Mouse (Mus musculus): ENCODE data around the gene Myadml2.
A peak's percentile ranks its signal among the peaks of the same experiment; 100 is the strongest.
"Not testable (repeated sequence)": the region's sequence is repeated elsewhere in the genome, so short reads cannot be mapped to it uniquely, and the experiment has no call there.

Gene Myadml2

GRCm38 (mm10) chr11:120648001-120648476 lies at the start of gene Myadml2:
TSS of gene Myadml2 (minus strand) at chr11:120648158.
- no peak for DNase-seq (ENCODE audit: low spot score)

DNA sequence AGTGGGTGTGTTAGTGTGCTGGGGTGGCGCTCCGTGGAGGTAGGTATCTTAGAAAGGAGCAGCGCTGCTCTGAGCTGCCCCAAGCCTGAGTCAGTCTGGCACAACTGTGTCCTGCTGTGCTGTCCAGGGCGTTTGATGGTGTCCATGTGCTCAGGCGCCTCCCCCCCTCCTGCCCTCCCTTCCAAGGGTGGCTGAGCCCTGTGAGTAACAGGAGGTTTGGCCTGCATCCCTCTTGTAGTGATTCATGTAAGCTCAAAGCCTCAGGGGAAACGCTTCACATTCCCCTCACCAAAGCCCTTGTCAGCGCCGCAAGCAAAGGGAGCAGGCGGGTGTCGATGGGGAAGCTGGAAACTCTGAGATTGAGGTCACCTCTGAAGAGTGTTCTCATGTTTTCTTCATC lies 49.8 kb upstream of the Myadml2 start:
- DNase-seq (ENCODE audit: low spot score) = no peak

- no peak for DNase-seq (ENCODE audit: low spot score)
These were observed 48.6 kb upstream of the Myadml2 start for GRCm38 (mm10) chr11:120696568-120696967.

GRCm38 (mm10) chr11:120695641-120696040 lies 47.7 kb upstream of the Myadml2 start:
- DNase-seq (ENCODE audit: low spot score) = no peak

GRCm38 (mm10) chr11:120695184-120695583 lies 47.2 kb upstream of the Myadml2 start:
- no peak for DNase-seq (ENCODE audit: low spot score)

DNA sequence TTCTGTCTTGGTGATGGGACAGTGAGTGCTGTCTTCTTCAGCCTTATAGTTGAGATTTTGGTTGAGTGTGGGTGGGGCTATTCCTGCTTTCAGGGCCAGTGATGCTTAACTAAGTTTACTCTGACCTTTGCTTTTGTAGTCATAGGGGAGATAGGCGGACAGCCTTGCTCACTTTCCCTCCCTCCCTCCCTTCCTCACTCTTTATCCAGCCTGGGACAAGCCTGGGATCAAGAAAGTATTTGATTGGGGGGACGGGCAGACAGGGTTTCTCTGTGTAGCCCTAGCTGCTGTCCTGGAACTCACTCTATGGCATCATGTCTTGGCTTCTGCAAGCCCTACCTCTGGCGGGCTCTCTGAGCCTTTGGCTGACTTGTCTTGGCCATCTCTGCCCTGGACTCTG lies 45.5 kb upstream of the Myadml2 start:
- DNase-seq (ENCODE audit: low spot score) = no peak

- DNase-seq (ENCODE audit: low spot score) = no peak
These were observed 44.6 kb upstream of the Myadml2 start for GRCm38 (mm10) chr11:120692471-120693011.

DNA sequence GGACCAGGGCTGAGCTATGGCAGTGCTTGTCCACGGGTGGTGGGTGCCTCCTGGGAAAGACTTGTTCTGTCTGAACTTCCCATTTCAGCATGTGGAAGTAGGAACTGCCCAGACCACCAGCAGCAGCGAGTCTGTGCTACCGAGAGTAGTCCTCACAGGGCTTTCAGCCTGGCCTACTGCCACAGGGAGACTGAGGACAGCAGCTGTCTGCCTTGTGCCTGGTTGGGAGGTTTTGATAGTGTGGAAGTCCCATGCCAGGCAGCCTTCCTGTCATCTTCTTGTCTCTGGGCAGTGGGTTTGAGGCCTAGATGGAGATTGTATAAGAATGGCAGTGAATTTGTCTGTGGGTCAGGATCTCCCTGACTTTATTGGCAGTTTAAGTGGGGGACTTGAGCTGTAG lies 41.4 kb upstream of the Myadml2 start:
- no peak for DNase-seq (ENCODE audit: low spot score)

DNA sequence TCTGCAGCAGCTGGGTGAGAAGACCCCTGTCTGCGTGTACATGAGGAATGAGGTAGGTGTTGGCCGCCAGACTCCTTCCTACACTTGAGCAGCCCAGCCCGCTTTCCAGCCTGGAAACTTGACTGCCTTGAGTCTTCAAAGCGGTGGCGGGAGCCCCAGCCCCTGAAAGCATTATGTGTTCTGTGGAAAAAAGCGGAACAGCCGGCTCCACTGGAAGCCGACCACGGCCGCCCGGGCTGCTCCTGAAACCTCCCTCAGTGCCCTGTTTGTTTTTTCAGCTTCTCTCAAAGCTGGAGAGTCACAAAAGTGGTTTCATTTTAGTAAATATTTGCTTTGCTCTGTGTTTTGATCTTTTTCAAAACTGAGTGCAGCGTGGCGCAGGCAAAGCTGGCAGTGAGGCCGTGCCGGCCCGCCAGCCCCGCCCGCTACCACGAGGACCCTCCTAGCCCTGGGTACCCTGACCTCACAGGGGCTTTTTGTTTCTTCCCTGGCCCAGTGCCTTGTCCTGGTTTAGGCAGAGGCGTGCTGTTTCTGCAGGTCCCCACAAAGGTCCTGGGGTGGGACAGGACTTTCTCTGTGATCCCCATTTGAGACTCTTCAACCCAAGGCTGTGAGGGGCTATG lies 38.8 kb upstream of the Myadml2 start:
- DNase-seq (ENCODE audit: low spot score) = no peak

DNA sequence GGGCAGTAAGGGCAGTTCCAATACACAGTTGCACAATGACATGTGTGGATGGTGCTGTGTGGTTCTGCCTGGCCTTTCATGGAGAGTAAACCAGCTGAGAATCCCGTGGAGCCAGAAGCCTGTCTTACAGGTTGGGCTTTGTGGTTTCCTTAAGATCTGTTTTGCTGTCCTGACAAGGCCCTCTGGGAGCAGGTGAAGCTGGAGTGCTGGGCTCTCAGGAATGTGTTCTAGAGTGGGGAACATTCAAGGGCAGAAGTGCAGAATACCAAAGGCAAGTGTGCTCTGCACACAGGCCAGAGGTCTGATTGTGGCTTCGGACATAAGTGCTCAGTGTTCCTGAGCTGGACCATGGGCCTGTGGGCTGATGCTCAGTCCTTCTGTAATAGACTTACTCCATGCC lies 36.7 kb upstream of the Myadml2 start:
- DNase-seq (ENCODE audit: low spot score) = no peak

GRCm38 (mm10) chr11:120684086-120684485 lies 36.1 kb upstream of the Myadml2 start:
- no peak for DNase-seq (ENCODE audit: low spot score)

- DNase-seq (ENCODE audit: low spot score) = no peak
These were observed 35.6 kb upstream of the Myadml2 start for GRCm38 (mm10) chr11:120683536-120683935.

- no peak for DNase-seq (ENCODE audit: low spot score)
These were observed 34.7 kb upstream of the Myadml2 start for GRCm38 (mm10) chr11:120682683-120683082.

GRCm38 (mm10) chr11:120679909-120680308 lies 32.0 kb upstream of the Myadml2 start:
- no peak for DNase-seq (ENCODE audit: low spot score)

GRCm38 (mm10) chr11:120676951-120677350 lies 29.0 kb upstream of the Myadml2 start:
- no peak for DNase-seq (ENCODE audit: low spot score)

DNA sequence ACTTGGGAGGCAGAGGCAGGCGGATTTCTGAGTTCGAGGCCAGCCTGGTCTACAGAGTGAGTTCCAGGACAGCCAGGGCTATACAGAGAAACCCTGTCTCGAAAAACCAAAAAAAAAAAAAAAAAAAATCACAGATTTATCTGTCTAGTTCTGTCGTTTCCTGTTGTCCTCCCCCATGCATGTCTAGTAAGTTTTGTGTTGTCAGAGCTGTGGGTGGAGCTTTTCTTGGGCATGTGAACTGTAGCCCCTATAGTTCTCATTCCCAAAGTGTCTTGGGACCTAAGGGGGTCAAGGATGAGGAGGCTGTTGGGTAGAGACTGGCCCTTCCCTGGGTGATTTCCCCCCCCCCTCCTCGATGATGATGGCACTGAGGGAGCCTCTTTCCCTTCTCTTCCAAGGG lies 27.9 kb upstream of the Myadml2 start:
- not testable (repeated sequence) for DNase-seq (ENCODE audit: low spot score)

DNA sequence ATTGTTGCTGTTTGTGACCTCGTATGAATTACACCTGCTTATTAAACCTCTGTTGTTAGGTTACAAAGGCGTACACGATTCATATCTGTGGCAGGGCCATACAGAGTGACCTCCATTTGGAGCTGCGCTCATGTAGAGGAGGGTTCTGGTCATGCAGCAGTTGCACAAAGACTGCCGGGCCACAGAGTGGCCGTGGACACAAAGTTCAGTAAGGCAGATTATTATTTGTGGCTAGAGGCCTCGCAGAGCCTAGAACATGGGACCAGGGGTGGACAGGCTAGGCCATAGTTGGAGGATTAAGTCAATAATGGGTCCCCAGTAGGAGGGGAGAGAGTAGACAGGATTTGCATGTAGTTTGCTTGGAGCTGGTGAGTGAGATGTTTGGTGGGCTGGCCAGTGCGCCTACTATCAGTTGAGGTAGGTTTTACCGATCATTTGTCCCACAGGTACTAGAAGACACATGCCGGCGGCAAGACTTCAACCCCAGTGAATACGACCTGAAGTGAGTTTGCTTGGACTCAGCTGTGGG lies 25.7 kb upstream of the Myadml2 start:
- DNase-seq (ENCODE audit: low spot score) = no peak

DNA sequence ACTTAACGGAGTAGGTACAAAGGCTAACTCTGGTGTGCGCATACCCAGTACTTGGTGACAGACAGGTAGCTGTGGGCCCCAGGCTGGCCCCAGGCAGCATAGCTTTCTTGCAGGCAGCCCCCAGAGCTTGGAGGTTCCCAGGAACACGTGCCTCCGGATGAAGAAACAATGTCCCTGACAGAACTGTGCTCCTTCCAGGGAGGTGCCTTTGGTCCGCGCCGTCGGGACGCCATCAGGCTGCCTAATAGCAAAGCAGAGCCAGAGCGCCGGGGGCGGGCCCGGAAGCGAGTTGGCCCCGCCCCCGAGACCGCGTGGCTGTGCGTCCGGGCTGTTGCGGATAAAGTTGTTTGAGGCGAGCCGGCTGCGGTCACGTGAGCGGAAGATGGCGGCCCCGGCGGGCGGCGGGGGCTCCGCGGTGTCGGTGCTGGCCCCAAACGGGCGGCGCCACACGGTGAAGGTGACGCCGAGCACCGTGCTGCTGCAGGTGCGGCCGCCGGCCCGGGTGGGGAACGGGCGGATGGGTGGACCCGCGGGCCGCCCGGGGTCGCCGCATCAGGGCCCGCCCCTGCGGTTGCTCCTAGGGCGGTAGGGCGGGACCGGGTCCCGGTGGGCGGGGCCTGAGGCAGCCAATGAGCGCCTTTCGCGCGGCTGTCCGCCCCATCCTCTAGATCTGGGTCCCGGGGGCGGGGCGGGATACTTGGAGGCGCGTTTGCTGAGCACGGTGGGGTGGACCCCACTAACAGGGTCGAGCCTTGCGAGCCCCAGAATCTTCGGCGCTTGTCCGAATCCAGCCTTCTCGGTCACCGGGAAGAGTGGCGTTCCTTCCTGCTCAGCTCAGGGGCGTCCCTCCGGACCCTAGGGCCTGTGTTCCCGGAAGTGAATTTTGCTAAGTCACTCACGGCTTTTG lies 25.0 kb upstream of the Myadml2 start, which contains the start of gene Aspscr1:
Gene Aspscr1 (plus strand): TSS at position 287 of the 907 bp plus-strand sequence.
- peak; percentile 90 for DNase-seq (ENCODE audit: low spot score)

- no peak for DNase-seq (ENCODE audit: low spot score)
These were observed 18.7 kb upstream of the Myadml2 start for GRCm38 (mm10) chr11:120666617-120667016.

DNA sequence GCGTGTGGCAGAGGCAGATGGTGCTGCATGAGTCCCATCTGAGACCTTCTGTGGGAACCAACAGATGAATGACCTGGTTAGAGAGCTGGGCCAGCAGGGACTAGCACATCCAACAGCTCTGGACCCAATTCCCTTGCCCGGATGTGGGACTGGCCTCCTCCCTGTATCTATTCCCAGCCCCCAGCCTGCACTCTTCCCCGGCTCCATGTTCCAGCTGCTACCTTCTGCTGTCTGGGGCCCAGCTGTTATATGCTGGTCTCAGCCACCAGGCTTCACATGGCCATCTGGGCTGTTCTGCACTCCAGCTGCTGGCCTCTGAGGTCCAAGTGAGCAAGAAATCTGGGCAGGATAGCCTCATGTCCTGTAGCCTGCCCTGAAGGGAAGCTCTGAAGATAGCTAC lies 17.4 kb upstream of the Myadml2 start:
- DNase-seq (ENCODE audit: low spot score) = no peak

DNA sequence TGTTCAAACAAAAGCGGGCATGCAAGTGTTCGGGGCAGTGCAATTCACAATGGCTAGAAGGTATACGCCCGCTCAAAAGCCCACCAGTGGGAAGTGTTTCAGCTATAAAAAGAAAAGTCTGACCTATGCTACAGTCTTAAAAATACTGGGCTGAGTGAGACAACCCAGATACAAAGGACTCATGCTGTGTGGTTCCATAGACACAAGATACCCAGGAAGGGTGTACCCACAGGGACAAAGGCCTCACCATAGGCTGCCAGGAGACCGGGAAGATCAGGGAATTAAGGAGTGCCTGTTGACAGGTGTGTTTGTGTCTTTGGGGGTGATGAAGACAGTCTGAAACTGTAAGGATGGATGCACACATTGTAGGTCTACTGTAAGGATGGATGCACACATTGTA lies 15.8 kb upstream of the Myadml2 start:
- no peak for DNase-seq (ENCODE audit: low spot score)

DNA sequence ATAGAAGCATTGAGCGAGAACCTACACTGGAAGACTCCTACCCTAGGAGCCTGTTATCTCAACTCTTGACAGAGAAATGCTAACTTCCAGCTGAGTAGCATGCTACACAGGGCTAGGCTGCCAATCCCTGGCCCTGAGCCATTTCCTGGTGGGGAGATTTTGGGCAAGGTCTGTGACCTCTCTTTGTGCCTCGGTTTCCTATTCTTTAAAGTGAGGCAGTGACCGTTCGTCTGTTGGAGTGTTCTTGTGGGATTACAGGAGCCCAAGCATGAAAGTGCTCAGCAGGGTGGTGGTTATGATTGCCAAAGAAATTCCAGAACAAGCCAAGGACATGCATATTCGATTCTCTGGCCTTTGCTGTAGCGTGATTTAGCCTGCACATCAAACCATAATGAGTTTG lies 14.8 kb upstream of the Myadml2 start:
- no peak for DNase-seq (ENCODE audit: low spot score)

DNA sequence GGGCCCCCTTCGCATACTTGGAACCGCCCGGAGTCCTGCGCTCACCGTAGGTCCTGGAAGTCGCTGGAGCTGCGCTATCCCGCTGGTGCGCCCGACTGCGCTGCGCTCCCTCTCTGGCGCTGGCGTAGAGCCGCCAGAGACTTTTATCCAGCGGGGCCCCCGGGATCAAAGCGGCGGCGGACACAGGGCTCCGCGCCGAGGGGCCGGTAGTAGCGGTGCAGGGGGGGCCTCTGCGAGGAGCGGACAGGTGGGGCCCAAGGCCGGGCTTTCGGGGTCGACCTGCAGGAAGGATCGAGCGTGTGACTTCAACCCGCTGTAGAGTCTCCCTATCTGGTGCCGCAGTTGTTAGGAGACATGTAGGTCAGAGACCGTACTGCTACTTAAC lies 13.1 kb upstream of the Myadml2 start, which contains the start of gene Notum:
Gene Notum (minus strand): TSS at position 100 of the 385 bp plus-strand sequence.
- DNase-seq (ENCODE audit: low spot score) = no peak

Measured in ovary, postnatal 14 days (tissue).